Mouse (Mus musculus) heart, embryonic 11.5 days (tissue): ENCODE data around the gene Klk13. TPM values are rescaled to one million over a fixed set of nuclear protein-coding genes. Genes with fewer than 3 reads are reported as not detected.

Experiments
- ATAC-seq: fragments of 200-750 bp; cut with Nextera tagmentation; replicated peaks from 2 replicates; pipeline ENCODE4 v1.8.0; 2017; ENCODE audit warnings: moderate library complexity; ENCODE audit not compliant: insufficient number of reproducible peaks, low FRiP score, low TSS enrichment
- H3K27ac ChIP-seq: fragments of 300-500 bp; sonication (generic); 2 replicates; pipeline ENCODE4 v1.5.1; 2014; ENCODE audit warnings: mild to moderate bottlenecking, low read depth, low read length
- H3K27me3 ChIP-seq: fragments of 300-500 bp; sonication (generic); 2 replicates; pipeline ENCODE4 v1.6.1; 2014; ENCODE audit warnings: mild to moderate bottlenecking, low read length, mixed read lengths; ENCODE audit not compliant: control insufficient read depth, insufficient read depth
- H3K36me3 ChIP-seq: fragments of 300-500 bp; sonication (generic); 2 replicates; pipeline ENCODE4 v1.6.1; 2014; ENCODE audit warnings: mild to moderate bottlenecking, low read length, moderate library complexity, mixed read lengths; ENCODE audit not compliant: control insufficient read depth, insufficient read depth
- H3K4me1 ChIP-seq: fragments of 300-500 bp; sonication (generic); 2 replicates; pipeline ENCODE4 v1.6.1; 2014; ENCODE audit warnings: low read length; ENCODE audit not compliant: control insufficient read depth, insufficient read depth
- H3K4me2 ChIP-seq: fragments of 300-500 bp; sonication (generic); 2 replicates; pipeline ENCODE4 v1.6.1; 2014; ENCODE audit warnings: mild to moderate bottlenecking, moderate library complexity
- H3K4me3 ChIP-seq: fragments of 300-500 bp; sonication (generic); 2 replicates; pipeline ENCODE4 v1.5.1; 2014; ENCODE audit warnings: low read depth, low read length
- H3K9ac ChIP-seq: fragments of 300-500 bp; sonication (generic); 2 replicates; pipeline ENCODE4 v1.6.1; 2014; ENCODE audit warnings: mild to moderate bottlenecking, low read depth, low read length, moderate library complexity
- H3K9me3 ChIP-seq: fragments of 300-500 bp; sonication (generic); replicated peaks from 2 replicates; pipeline ENCODE4 v1.6.1; 2016; ENCODE audit warnings: low read length; ENCODE audit not compliant: control insufficient read depth
- WGBS: fragments of 180-500 bp; shearing (Covaris S2); extraction: QIAGEN DNeasy Blood & Tissue Kit; methylation state at CpG from one replicate; pipeline ENCODE4 v1.1.7; 2014; ENCODE audit not compliant: insufficient replicate concordance; 5-methylcytosine and 5-hydroxymethylcytosine counted together
- polyA plus RNA-seq: library from polyadenylated mRNA; unstranded; fragments of >200 nt; fragmentation: Nextera tagmentation; extraction: Ambion mirVana; gene quantifications from 2 replicates; pipeline ENCODE4 v1.2.1, GENCODE M21; 2014

The Klk13 gene
- polyA plus RNA-seq, 1 experiment from 2014 or later: 0.70 TPM

DNA sequence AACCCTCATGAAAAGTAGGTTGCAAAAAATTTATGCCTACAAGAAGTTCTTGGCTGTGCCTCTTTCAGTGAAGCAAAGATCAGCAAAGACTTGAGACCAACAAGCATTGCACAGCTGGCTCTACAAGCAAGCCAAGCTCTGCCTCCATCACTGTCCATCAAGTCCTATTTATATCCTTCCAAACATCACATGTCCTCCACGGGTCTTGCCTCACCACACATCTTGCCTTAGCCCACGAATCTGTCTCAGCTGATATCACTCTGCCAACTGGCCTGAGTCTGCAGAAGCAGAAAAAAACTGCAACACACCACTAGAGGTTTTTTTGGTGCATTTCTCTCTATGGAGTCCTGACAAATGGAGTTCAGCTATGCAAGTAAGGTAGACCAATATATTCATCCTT, 40.4 kb downstream of the Klk13 start:
- Histone ChIP-seq H3K4me3 (no peak overlapping the region), H3K4me1 (no peaks in the 10 kb centered on the region), H3K9ac (no peak overlapping the region), H3K4me2 (no peak overlapping the region), H3K27ac (no peak overlapping the region), H3K27me3 (no peaks in the 10 kb centered on the region), H3K36me3 (no peaks in the 10 kb centered on the region), H3K9me3 (no peaks in the 10 kb centered on the region)
- 51% methylated on average over 2 of the region's 2 CpGs for WGBS
- no peak for ATAC-seq

DNA sequence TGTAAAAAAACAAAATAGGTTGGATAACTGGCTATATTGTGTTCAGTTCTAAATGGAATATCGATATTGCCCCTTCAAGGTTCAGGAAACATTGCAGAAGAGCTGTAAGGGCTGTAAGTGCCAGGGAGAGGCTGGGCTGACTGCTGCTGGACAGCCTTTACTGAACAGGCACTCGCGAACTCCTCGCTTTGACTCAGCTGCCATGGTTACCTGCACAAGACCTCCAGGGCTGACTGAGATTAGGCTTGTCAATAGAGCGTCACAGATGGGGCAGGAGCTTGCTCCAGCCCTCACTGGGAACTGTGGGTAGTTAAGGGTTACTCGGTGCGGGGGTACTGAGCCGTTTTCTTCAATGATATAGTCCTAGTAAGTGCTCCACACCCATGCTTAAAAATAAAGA, 54.1 kb downstream of the Klk13 start:
- Histone ChIP-seq H3K4me1 (no peaks in the 10 kb centered on the region), H3K27me3 (no peaks in the 10 kb centered on the region), H3K4me2 (no peak overlapping the region), H3K4me3 (no peak overlapping the region), H3K9me3 (no peaks in the 10 kb centered on the region), H3K27ac (no peak overlapping the region), H3K36me3 (no peaks in the 10 kb centered on the region), H3K9ac (no peak overlapping the region)
- ATAC-seq: no peak
- WGBS: 41% methylated on average over 8 of the region's 8 CpGs

DNA sequence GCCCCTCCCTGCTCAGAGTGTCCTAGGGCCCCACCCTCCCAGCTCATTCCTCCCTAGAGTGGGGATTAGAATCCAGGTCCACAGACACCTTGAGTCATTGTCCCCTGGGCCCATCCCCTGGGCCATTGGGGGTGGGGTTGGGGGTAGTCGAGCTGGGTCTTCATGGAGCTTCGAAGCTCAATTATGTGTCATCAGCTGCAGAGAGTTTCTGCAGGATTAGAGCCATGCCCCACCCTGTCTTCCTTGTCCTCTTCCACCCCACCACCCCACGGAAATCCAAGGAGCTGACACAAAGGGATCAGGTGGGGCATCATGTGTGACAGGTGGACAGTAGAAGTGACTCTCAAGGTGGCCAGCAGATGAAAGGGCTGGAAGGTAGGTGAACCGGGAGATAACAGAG, 56.2 kb downstream of the Klk13 start, which contains the start of gene Klk12:
Klk12 (plus strand) TSS at position 301 of the 400 bp plus-strand sequence.
- H3K4me2 ChIP-seq: no peak within 1 kb of the TSS
- no peaks in the 10 kb centered on the region for H3K4me1 ChIP-seq
- H3K4me3 ChIP-seq: no peak within 1 kb of the TSS
- ATAC-seq: no peak
- H3K36me3 ChIP-seq: no peaks in the 10 kb centered on the region
- no peak within 1 kb of the TSS for H3K27ac ChIP-seq
- no peak within 1 kb of the TSS for H3K9ac ChIP-seq
- 77% methylated on average over 4 of the region's 4 CpGs for WGBS
- H3K27me3 ChIP-seq: no peaks in the 10 kb centered on the region
- H3K9me3 ChIP-seq: no peaks in the 10 kb centered on the region

DNA sequence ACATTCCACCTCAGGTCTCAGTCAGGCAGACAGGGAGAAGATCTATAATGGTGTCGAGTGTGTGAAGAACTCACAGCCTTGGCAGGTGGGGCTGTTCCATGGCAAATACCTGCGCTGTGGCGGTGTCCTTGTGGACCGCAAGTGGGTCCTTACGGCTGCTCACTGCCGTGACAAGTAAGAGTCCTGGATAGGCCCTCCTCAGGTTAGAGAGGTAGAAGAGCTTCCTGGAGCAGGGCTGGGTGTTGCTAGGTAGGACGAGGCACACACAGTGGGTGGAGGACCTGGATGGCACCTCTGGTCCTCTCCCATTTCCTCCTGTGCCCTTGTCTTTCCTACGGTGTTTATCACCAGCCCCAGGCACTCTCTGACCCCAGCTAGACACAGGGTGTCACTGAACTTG, 57.3 kb downstream of the Klk13 start:
- no peak overlapping the region for H3K27ac ChIP-seq
- 87% methylated on average over 8 of the region's 8 CpGs for WGBS
- H3K4me3 ChIP-seq: no peak overlapping the region

DNA sequence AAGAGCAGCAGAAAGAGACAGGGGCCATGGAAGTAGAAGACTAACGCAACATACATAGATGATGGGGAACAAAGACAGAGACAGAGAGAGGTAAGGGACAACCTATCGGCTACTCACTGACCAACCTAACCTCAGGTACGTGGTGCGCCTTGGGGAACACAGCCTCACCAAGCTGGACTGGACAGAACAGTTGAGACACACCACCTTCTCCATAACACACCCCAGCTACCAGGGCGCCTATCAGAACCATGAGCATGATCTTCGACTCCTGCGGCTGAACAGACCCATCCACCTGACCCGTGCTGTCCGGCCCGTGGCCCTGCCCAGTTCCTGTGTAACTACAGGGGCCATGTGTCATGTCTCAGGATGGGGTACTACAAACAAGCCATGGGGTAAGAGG, 58.3 kb downstream of the Klk13 start:
- 88% methylated on average over 10 of the region's 10 CpGs for WGBS
- ATAC-seq: no peak
- Histone ChIP-seq H3K4me1 (no peaks in the 10 kb centered on the region), H3K4me3 (no peak overlapping the region), H3K4me2 (no peak overlapping the region), H3K9me3 (no peaks in the 10 kb centered on the region), H3K9ac (no peak overlapping the region), H3K27ac (no peak overlapping the region), H3K27me3 (no peaks in the 10 kb centered on the region), H3K36me3 (no peaks in the 10 kb centered on the region)

More for the DNA sequence above, 57.3 kb downstream of the Klk13 start:
- Histone ChIP-seq H3K36me3 (no peaks in the 10 kb centered on the region), H3K9ac (no peak overlapping the region), H3K4me2 (no peak overlapping the region), H3K9me3 (no peaks in the 10 kb centered on the region), H3K27me3 (no peaks in the 10 kb centered on the region), H3K4me1 (no peaks in the 10 kb centered on the region)
- no peak for ATAC-seq

DNA sequence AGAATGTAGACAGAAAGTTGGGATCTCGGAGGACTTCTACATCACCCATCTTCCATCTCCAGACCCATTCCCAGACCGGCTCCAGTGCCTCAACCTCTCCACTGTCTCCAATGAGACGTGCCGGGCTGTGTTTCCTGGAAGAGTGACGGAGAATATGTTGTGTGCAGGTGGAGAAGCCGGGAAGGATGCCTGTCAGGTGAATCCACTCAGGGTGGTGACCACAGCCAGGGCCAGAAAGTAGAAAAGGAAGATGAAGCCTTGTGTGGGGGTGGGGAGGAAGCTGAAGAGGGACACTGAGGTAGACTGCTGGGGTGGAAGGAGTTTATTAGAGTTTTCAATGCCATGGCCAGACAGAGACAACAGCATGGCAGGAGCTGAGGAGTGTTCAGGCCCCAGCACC, 59.5 kb downstream of the Klk13 start:
- H3K36me3 ChIP-seq: no peaks in the 10 kb centered on the region
- no peaks in the 10 kb centered on the region for H3K4me1 ChIP-seq
- H3K9me3 ChIP-seq: no peaks in the 10 kb centered on the region
- WGBS: 87% methylated on average over 6 of the region's 6 CpGs
- no peak overlapping the region for H3K27ac ChIP-seq
- H3K27me3 ChIP-seq: no peaks in the 10 kb centered on the region
- H3K4me2 ChIP-seq: no peak overlapping the region
- H3K4me3 ChIP-seq: no peak overlapping the region
- no peak overlapping the region for H3K9ac ChIP-seq
- no peak for ATAC-seq

DNA sequence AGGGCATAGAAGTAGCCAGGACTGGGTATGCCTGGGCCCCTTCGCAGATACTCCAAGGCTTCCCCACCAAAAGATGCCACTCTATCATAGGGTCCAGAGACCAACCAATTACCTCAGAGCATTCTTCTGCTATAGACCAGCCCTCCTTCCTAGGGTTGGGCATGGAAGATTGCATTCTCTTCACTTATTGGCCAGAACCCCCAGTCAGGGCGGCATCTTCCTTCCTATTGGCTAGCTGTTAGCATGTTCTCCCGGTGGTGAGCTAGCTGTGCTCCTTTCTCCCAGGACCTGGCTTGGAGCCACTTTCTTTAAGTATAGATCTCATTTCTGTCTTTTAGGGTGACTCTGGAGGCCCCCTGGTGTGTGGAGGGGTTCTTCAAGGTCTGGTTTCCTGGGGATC, 60.5 kb downstream of the Klk13 start:
- no peak overlapping the region for H3K27ac ChIP-seq
- H3K4me3 ChIP-seq: no peak overlapping the region
- no peaks in the 10 kb centered on the region for H3K4me1 ChIP-seq
- no peaks in the 10 kb centered on the region for H3K27me3 ChIP-seq
- WGBS: 70% methylated on average over 3 of the region's 3 CpGs
- no peak overlapping the region for H3K4me2 ChIP-seq
- H3K9me3 ChIP-seq: no peaks in the 10 kb centered on the region
- no peaks in the 10 kb centered on the region for H3K36me3 ChIP-seq
- H3K9ac ChIP-seq: no peak overlapping the region
- ATAC-seq: no peak

DNA sequence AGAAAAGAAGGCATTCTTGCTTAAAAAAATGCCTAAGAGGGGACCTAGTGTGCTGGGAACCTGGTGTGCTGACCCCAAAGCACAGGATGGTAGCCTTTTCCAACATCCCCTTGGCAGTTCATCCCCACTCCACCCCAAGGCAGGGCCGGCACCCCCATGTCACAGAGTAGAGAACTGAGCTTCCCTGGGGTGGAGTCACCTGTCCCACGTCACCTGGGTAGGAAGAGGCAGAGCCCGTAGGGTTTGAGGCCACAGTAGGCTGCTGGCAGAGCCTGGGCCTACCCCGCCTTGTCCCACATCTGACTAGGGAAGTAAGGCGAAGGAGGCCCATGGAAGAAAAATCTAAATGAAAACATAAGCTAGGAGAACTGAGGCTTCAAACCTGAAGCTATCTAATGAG, 62.0 kb downstream of the Klk13 start, which contains the start of gene Klk11:
Klk11 (plus strand) TSS at position 241 of the 400 bp plus-strand sequence.
- WGBS: 80% methylated on average over 5 of the region's 5 CpGs
- ATAC-seq: no peak

DNA sequence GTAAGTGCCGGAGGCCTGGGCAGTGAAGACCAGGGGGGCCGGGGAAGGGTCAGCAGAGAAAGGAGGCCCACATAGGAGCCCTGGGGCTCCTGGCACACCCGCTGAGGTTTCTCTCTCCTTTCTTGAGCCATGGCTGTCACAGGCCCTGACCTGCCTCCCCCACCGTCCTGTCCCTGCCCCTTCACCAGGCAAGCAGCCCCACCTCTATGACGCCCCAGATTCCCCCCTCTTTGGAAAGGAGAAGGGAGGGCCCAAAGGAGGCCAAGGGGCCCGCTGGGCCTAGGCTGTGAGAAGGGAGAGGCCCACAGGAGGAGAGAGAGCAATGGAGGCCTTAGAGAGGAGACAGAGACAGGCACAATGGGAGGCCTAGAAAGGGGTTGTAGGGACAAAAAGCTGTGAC, 62.4 kb downstream of the Klk13 start:
- no peaks in the 10 kb centered on the region for H3K36me3 ChIP-seq
- H3K9ac ChIP-seq: no peak overlapping the region
- no peak overlapping the region for H3K27ac ChIP-seq
- H3K4me1 ChIP-seq: no peaks in the 10 kb centered on the region
- no peak for ATAC-seq
- H3K9me3 ChIP-seq: no peaks in the 10 kb centered on the region
- no peak overlapping the region for H3K4me2 ChIP-seq
- H3K4me3 ChIP-seq: no peak overlapping the region
- WGBS: 60% methylated on average over 6 of the region's 6 CpGs
- no peaks in the 10 kb centered on the region for H3K27me3 ChIP-seq

More for the DNA sequence above, 62.0 kb downstream of the Klk13 start, which contains the start of gene Klk11:
- Histone ChIP-seq H3K27me3 (no peaks in the 10 kb centered on the region), H3K9ac (no peak within 1 kb of the TSS), H3K4me3 (no peak within 1 kb of the TSS), H3K4me2 (no peak within 1 kb of the TSS), H3K27ac (no peak within 1 kb of the TSS), H3K36me3 (no peaks in the 10 kb centered on the region), H3K9me3 (no peaks in the 10 kb centered on the region), H3K4me1 (no peaks in the 10 kb centered on the region)
